Mouse (Mus musculus) urinary bladder, adult 2 months (tissue): ENCODE data around the gene Nmi. TPM values are rescaled to one million over a fixed set of nuclear protein-coding genes. Genes with fewer than 3 reads are reported as not detected.
"Not testable (repeated sequence)": the region's sequence is repeated elsewhere in the genome, so short reads cannot be mapped to it uniquely, and the experiment has no call there.

Experiments used
- DNase-seq: peaks from one replicate; pipeline ENCODE4 v3.0.0; 2022; ENCODE audit warnings: low spot score
- polyA plus RNA-seq: library from polyadenylated mRNA; depleted of rRNA; stranded (reverse); fragments of >200 nt; gene quantifications from 2 replicates; pipeline ENCODE4 v1.2.3, GENCODE M21; 2012; rRNA removed

Gene Nmi
- polyA plus RNA-seq, result 25.2 and 26.5 TPM in 2 replicates

GRCm38 (mm10) chr2:51973410-51973968 is at the start of gene Nmi:
Gene Nmi (minus strand): TSS chr2:51973494.
- no peak for DNase-seq

- no peak for DNase-seq
These were observed 43.1 kb upstream of the Nmi start for GRCm38 (mm10) chr2:52016361-52016760.

GRCm38 (mm10) chr2:52013306-52013820 is 40.1 kb upstream of the Nmi start:
- DNase-seq, result no peak

GRCm38 (mm10) chr2:52011820-52012219 is 38.5 kb upstream of the Nmi start:
- DNase-seq, result not testable (repeated sequence)

- DNase-seq, result no peak
These were observed 33.1 kb upstream of the Nmi start for GRCm38 (mm10) chr2:52006380-52006779.

GRCm38 (mm10) chr2:52002299-52002698 is 29.0 kb upstream of the Nmi start:
- not testable (repeated sequence) for DNase-seq

- DNase-seq, result no peak
These were observed 28.2 kb upstream of the Nmi start for GRCm38 (mm10) chr2:52001521-52001920.

- DNase-seq, result no peak
These were observed 26.7 kb upstream of the Nmi start for GRCm38 (mm10) chr2:51999996-52000395.

- DNase-seq, result no peak
These were observed 18.2 kb upstream of the Nmi start for GRCm38 (mm10) chr2:51991447-51991846.

- DNase-seq, result no peak
These were observed 16.3 kb upstream of the Nmi start for GRCm38 (mm10) chr2:51989559-51989958.

GRCm38 (mm10) chr2:51986695-51987094 is 13.4 kb upstream of the Nmi start:
- no peak for DNase-seq

GRCm38 (mm10) chr2:51986157-51986556 is 12.9 kb upstream of the Nmi start:
- DNase-seq, result no peak

GRCm38 (mm10) chr2:51985241-51985640 is 11.9 kb upstream of the Nmi start:
- DNase-seq, result no peak

GRCm38 (mm10) chr2:51982288-51982687 is 9.0 kb upstream of the Nmi start:
- DNase-seq, result no peak

- no peak for DNase-seq
These were observed 8.3 kb upstream of the Nmi start for GRCm38 (mm10) chr2:51981630-51982029.

- peak; percentile 48 for DNase-seq
These were observed 469 bp downstream of the Nmi start for GRCm38 (mm10) chr2:51972641-51973409.

- no peak for DNase-seq
These were observed 1.2 kb downstream of the Nmi start for GRCm38 (mm10) chr2:51972142-51972541.

GRCm38 (mm10) chr2:51970897-51971296 is 2.4 kb downstream of the Nmi start:
- DNase-seq, result no peak

- no peak for DNase-seq
These were observed 6.0 kb downstream of the Nmi start for GRCm38 (mm10) chr2:51967288-51967687.

- no peak for DNase-seq
These were observed 19.6 kb downstream of the Nmi start for GRCm38 (mm10) chr2:51953648-51954204.

- no peak for DNase-seq
These were observed 22.4 kb downstream of the Nmi start for GRCm38 (mm10) chr2:51950876-51951275.

- DNase-seq, result no peak
These were observed 25.0 kb downstream of the Nmi start for GRCm38 (mm10) chr2:51948105-51948830.
